Mouse (Mus musculus) lung, postnatal 36 days (tissue): ENCODE data around the gene Cdhr2.

ENCODE experiments used
- DNase-seq: peaks from one replicate; pipeline ENCODE4 v3.0.0; 2022; ENCODE audit warnings: mixed read lengths

Cdhr2 gene

GRCm38 (mm10) chr13:54701243-54701642 lies at the start of gene Cdhr2:
TSS of gene Cdhr2 (plus strand) at chr13:54701461.
- DNase-seq = no peak

- DNase-seq = peak; percentile 8
These were observed 40.4 kb upstream of the Cdhr2 start for GRCm38 (mm10) chr13:54660877-54661276.

- DNase-seq = no peak
These were observed 39.9 kb upstream of the Cdhr2 start for GRCm38 (mm10) chr13:54661358-54661757.

- DNase-seq = no peak
These were observed 37.3 kb upstream of the Cdhr2 start for GRCm38 (mm10) chr13:54663999-54664398.

- DNase-seq = no peak
These were observed 36.8 kb upstream of the Cdhr2 start for GRCm38 (mm10) chr13:54664509-54664908.

GRCm38 (mm10) chr13:54665062-54665461 lies 36.2 kb upstream of the Cdhr2 start:
- no peak for DNase-seq

DNA sequence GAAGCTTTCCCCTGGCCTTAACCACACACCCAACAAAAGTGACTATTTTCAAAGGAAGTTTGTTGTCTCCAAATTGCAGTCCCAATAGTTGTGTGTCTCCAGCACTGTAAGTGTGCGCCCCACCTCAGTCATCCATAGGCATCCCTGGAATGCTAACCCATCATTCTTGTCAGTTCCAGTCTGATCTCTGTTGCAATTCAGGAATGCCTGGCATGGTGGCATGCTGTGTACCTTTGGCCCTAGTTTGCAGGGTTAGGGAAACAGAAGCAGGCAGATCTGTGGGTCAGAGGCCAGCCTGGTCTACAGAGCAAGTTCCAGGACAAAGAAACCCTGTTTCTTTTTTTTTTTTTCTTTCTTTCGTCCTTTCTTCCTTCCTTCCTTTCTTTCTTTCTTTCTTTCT lies 30.8 kb upstream of the Cdhr2 start:
- DNase-seq = no peak

DNA sequence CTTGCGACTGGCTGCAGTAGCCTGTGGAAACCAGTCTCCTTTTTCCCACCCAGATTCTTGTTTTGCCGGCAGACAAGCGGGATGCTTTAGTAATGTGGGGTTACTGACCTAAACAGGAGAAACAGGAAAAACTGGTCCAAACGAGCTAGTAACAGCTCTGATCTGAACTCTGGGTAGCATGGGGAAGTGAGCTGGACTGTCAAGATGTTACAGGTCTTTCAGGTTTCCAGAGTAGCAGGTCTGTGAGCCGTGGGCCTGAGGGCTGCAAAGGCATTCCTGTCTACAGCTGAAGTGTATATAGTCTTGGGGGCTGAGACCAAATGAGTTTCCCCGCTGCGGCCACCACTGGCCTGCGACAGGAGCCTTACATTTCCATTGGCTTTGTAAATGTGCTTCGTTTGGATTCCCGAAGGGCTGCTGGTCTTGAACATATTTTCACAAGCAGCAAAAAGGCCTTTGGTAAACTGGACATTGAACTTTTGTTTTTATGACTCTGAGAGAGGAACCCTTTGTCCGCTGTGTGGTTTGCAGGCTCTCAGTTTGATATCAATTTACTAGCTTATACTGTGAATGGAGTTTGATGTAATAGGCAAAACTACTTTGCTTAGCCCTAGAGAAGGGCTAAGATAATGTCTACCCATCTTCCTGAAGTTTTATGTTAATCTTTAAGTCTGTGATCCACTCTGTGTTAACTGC lies 25.2 kb upstream of the Cdhr2 start:
- no peak for DNase-seq

DNA sequence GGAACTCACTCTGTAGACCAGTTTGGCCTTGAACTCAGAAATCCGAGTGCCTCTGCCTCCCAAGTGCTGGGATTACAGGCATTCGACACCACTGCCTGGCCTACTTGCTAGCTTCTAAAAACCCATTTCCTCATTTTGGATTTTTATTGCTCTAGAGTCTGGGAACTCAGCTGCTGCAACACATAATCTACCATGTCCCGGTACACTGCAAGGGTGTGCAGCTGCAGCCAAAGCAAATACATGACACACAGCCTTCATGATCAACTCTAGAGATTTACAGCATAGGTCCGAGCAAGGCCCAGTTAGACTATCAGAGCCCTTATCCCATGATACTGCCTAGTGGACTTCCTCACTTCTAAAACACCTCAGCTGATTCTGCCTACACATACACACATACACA lies 23.0 kb upstream of the Cdhr2 start:
- DNase-seq = no peak

DNA sequence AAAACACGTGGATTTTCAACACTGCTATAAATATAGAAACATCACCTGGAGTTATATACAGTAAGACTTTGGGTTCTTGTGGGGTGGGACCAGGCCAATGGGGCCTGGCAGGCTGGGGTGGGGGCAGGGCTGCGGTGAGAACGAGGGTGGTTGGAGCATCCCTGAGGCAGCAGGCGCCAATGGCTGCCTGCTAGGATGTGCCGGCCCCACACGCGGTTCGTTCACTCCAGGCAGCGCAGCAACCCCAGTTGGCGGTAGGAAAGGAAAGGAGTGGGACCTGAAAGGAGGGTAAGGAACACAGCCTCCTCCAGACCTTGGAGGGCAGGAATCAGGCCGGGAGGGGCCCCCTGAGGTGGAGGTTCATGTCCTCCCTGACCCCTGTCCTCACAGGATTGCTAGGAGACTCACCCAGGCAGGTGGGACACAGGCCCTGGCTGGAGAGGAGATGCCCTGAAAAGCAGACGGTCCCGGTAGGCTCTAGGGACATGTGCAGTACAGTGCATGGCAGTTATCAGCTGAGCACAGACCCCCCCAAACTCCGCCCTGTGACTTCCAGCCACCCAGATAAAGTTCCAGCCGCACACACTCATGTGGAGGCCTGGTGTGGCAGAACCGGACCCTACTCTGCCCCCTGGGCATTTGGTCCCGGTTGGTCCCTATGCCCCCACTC lies 20.9 kb upstream of the Cdhr2 start:
- DNase-seq = no peak

GRCm38 (mm10) chr13:54681291-54681690 lies 20.0 kb upstream of the Cdhr2 start:
- DNase-seq = no peak

GRCm38 (mm10) chr13:54683301-54683700 lies 18.0 kb upstream of the Cdhr2 start:
- DNase-seq = no peak

DNA sequence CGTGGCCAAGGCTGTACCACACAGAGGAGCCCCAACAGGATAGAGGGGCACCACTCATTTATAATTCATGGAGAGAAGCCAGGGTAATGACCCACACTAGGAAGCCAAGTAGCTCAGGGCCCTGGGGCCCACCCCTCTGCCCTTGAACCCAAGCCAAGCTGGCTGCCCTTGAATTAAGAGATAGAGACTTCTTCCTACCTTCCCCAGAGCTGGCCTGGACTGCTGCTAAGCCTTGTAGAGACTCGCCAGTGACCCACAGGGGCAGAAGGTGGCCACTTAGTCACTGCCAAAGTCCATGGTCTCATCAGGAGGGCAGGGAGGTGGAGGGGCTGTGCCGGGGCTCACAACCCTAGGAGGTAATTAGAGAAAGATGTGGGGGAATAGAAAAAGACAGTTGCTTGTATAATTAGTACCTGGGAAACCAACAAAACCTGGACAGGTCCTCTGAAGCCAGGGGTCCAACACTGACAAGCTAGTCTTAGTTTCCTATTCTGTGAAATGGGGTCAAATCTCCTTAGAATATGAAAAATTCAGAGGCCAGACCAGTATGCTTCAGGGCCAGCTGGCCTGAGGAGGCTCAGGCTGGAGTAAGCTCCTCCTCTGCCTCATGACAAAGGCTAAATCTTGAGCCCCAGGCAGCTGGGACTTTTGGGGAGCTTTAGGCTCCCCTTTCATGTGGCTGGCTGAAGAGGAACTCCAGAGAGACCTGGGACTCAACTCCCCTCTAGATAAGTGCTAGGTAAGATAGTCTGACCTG lies 16.9 kb upstream of the Cdhr2 start:
- DNase-seq = no peak

GRCm38 (mm10) chr13:54685174-54685573 lies 16.1 kb upstream of the Cdhr2 start:
- DNase-seq = peak; percentile 64

DNA sequence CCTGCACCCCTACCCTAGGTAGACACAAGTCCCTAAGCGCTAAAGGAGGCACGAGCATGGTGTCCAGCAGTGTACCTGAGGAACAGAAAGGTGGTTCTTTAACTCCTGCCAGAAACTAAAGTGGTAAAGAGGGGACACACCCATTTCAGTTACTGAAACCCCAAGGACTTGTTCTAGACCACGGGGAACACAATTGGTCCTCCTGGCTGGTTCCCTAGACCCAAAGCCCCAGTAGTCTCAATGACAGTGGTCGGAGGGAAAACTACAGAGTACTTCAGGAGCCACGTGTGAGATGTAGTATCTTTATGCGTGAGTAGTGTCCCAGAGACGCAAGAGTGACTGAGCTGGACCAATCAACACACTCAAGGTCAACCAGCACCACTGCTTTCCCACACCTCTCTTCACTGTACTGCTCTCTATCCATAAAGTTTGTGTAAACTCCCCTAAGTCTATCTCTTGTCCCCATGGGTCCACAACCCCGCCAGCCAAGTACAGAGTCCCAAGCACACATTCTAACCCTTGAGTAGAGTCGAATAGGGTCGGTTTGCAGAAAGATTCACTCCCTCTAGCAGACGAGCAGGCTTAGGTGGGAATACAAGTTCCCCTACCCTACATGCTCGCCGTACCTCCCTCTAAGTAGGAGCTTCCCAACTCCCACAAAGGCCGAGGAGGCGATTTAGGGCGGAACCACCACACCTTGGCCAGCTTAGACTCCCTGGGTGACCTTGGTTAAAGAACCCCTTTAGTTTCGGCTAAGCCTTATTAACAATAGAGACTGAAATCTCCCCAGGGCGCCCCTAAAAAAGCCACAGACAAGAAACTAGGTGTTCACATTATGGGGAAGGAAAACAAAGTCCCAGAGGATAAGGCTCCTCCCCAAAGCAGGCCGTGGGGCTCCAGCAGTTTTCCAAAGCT lies 14.9 kb upstream of the Cdhr2 start:
- DNase-seq = no peak

- peak; percentile 91 for DNase-seq
These were observed 14.2 kb upstream of the Cdhr2 start for GRCm38 (mm10) chr13:54687096-54687495.

GRCm38 (mm10) chr13:54687575-54688424 lies 13.5 kb upstream of the Cdhr2 start:
- peak; percentile 99 for DNase-seq

DNA sequence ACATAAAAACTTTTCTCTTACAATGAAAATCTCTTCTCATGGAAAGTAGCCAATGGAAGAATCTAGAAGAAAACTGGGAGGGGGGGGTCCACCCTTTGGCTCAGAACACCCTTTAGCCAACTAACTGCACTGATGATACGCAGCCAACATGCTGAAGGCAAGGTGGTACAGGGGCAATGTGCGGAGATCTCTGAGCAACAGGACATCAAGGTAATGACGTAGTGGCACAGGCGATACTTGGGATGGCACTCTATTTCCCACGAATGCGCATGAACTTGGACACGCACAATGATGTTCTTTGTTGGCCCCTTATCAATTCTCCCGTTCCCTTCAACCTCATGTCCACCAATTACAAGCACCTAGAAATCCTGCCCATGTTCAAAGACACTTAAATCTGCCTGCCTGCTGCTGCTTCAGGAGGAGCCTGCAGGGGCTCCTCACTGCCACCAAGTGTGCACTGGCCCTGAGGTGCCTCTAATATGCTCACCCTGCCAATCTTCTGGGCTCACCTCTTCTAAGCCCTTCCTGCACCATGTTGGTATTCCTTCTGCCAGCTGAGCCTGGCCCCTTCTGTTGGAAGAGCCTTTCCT lies 11.0 kb upstream of the Cdhr2 start:
- DNase-seq = no peak

- peak; percentile 80 for DNase-seq
These were observed 9.5 kb upstream of the Cdhr2 start for GRCm38 (mm10) chr13:54691737-54692136.

DNA sequence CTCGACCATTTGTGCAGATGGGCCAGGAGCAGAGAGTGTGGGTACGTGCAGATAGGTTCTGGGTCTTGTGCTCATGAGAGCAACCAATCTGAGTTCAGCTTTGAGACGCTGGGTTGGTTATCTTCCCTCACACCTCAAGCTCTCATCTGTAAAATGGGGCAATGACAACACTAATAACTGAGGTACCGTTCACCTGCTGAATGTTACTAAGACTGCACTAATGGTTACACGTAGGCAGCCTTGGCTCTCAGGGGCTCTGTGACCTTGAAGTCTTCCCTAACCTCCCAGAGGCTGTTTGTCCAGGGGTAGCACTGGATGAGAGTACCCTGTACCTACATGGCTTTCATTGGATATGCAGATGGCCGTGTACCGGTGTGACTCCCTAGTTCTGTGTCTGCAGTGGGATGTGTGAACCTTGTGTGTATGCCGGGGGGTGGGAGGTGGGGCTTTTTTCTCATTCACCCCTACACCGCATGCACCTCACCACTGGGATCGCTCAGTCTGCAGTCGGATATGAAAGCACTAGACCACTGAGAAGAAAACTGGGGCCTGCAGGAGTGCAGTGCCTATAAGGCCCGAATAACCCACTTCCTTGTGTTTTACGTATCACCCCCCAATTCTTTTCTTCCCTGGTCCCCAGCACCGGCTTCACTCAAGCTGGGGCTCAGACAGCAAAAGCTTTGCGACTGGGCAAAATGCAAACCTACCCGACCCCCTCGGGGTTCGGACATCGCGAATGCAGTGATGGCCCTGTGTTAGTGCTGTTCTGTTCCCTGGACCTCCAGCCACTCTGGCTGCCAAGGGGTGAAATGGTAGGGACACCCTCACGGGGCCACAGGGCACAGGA lies 8.3 kb upstream of the Cdhr2 start:
- DNase-seq = no peak
